Mouse (Mus musculus) layer of hippocampus, postnatal 36 days (tissue): ENCODE measurements around the gene C1ra. TPM values are rescaled to one million over a fixed set of nuclear protein-coding genes. Genes with fewer than 3 reads are reported as not detected.
"Not testable (repeated sequence)": the region's sequence is repeated elsewhere in the genome, so short reads cannot be mapped to it uniquely, and the experiment has no call there.

ENCODE experiments used
- DNase-seq, 2 experiments: peaks; one replicate each; pipeline ENCODE4 v3.0.0; 2022
- total RNA-seq, 2 experiments: library from RNA; stranded (reverse); gene quantifications; 2 replicates each; pipeline ENCODE4 v1.2.3; 2021

The C1ra gene
- total RNA-seq, result under 1 TPM; 0.51 to 0.72 TPM

- peak; percentile 42 for DNase-seq
Measured at GRCm38 (mm10) chr6:124512355-124512836, at the start of gene C1ra. Gene C1ra, plus strand, starts transcription at chr6:124512405.

- no peak for DNase-seq
Measured at GRCm38 (mm10) chr6:124463881-124464291, 48.3 kb upstream of the C1ra start.

- DNase-seq, result peak; percentile 92 to 93
Measured at GRCm38 (mm10) chr6:124464305-124465271, 47.6 kb upstream of the C1ra start, which contains the start of gene Clstn3. Gene Clstn3, minus strand, starts transcription at chr6:124464794.

- no peak for DNase-seq
Measured at GRCm38 (mm10) chr6:124465299-124465698, 46.9 kb upstream of the C1ra start.

- DNase-seq, result no peak
Measured at GRCm38 (mm10) chr6:124465729-124466128, 46.5 kb upstream of the C1ra start.

- no peak for DNase-seq
Measured at GRCm38 (mm10) chr6:124471121-124471520, 41.1 kb upstream of the C1ra start.

GRCm38 (mm10) chr6:124471783-124472638 is 40.2 kb upstream of the C1ra start:
- not testable (repeated sequence) for DNase-seq

- DNase-seq, result no peak
Measured at GRCm38 (mm10) chr6:124472801-124473200, 39.4 kb upstream of the C1ra start.

GRCm38 (mm10) chr6:124474621-124475020 is 37.6 kb upstream of the C1ra start:
- no peak for DNase-seq

GRCm38 (mm10) chr6:124475335-124476075 is 36.7 kb upstream of the C1ra start:
- not testable (repeated sequence) for DNase-seq

GRCm38 (mm10) chr6:124476216-124476615 is 36.0 kb upstream of the C1ra start:
- DNase-seq, result no peak

GRCm38 (mm10) chr6:124476796-124477195 is 35.4 kb upstream of the C1ra start:
- DNase-seq, result no peak

GRCm38 (mm10) chr6:124477221-124477655 is 35.0 kb upstream of the C1ra start:
- no peak for DNase-seq

GRCm38 (mm10) chr6:124477922-124478651 is 34.1 kb upstream of the C1ra start:
- no peak for DNase-seq

GRCm38 (mm10) chr6:124478874-124479572 is 33.2 kb upstream of the C1ra start:
- no peak for DNase-seq

GRCm38 (mm10) chr6:124479573-124479930 is 32.7 kb upstream of the C1ra start:
- no peak for DNase-seq

- DNase-seq, result no peak
Measured at GRCm38 (mm10) chr6:124480295-124480694, 31.9 kb upstream of the C1ra start.

GRCm38 (mm10) chr6:124481571-124481970 is 30.6 kb upstream of the C1ra start:
- no peak for DNase-seq

GRCm38 (mm10) chr6:124483831-124484230 is 28.4 kb upstream of the C1ra start:
- not testable (repeated sequence) for DNase-seq

- DNase-seq, result no peak
Measured at GRCm38 (mm10) chr6:124484851-124485250, 27.4 kb upstream of the C1ra start.
